Comparison of ENCODE assay signal across 8 mouse cellular contexts in genomic region chr17:34590154-34590987, GRCm38 (mm10). TPM values are rescaled to one million over a fixed set of nuclear protein-coding genes. Genes with fewer than 3 reads are reported as not detected.
DNase-seq lines count a peak whose midpoint lies in the region; ATAC-seq and TF ChIP-seq lines count a peak whose summit lies in the region.

No protein-coding gene starts in this region.

- peaks cover 53% of the 10 kb centered on the region for H3K4me1 ChIP-seq in limb, embryonic 14.5 days (ENCODE audit: control insufficient read depth, insufficient read depth, low read length)
- H3K4me1 ChIP-seq in stomach, embryonic 16.5 days (ENCODE audit: control insufficient read depth, insufficient read depth, low read length) = peaks cover 59% of the 10 kb centered on the region

- H3K27ac ChIP-seq in limb, embryonic 14.5 days (replicated peaks; ENCODE audit: low read depth, low read length) = no peak overlapping the region
- peak overlapping the region; percentile 99 for H3K27ac ChIP-seq in stomach, embryonic 16.5 days (ENCODE audit: low read length)

- TF ChIP-seq POLR2A in limb, embryonic 14.5 days (IDR thresholded peaks at IDR 0.05; ENCODE audit: borderline replicate concordance, extremely low read depth, insufficient read depth, insufficient read length) = no peak

- H3K9me3 ChIP-seq in limb, embryonic 14.5 days (ENCODE audit: control insufficient read depth, low read length) = no peaks in the 10 kb centered on the region
- no peaks in the 10 kb centered on the region for H3K9me3 ChIP-seq in stomach, embryonic 16.5 days (replicated peaks; ENCODE audit: control insufficient read depth, low read length)

- H3K4me3 ChIP-seq in limb, embryonic 14.5 days (replicated peaks; ENCODE audit: low read length) = no peak overlapping the region; the same call in 1 of the 2 replicates
- peak overlapping the region; percentile 25 for H3K4me3 ChIP-seq in stomach, embryonic 16.5 days (replicated peaks; ENCODE audit: low read length)

- ATAC-seq in limb, embryonic 14.5 days (ENCODE audit: low FRiP score, low read depth) = no peak
- ATAC-seq in stomach, embryonic 16.5 days (ENCODE audit: insufficient read depth, low FRiP score) = no peak

- 74% methylated on average over 15 of the region's 15 CpGs for WGBS in limb, embryonic 14.5 days
- 68% methylated on average over 15 of the region's 15 CpGs for WGBS in stomach, embryonic 16.5 days

- peaks cover 16% of the 10 kb centered on the region for H3K36me3 ChIP-seq in limb, embryonic 14.5 days (ENCODE audit: control insufficient read depth, insufficient read depth, low read length)
- H3K36me3 ChIP-seq in stomach, embryonic 16.5 days (ENCODE audit: control insufficient read depth, insufficient read depth, low read length) = peaks cover 6% of the 10 kb centered on the region; the same call in 1 of the 2 replicates

- H3K27me3 ChIP-seq in limb, embryonic 14.5 days (ENCODE audit: control insufficient read depth, insufficient read depth, low read length) = no peaks in the 10 kb centered on the region
- no peaks in the 10 kb centered on the region for H3K27me3 ChIP-seq in stomach, embryonic 16.5 days (ENCODE audit: control insufficient read depth, insufficient read depth, low read length)

- peak overlapping the region; percentile 96 for H3K4me2 ChIP-seq in limb, embryonic 14.5 days (replicated peaks; ENCODE audit: low read depth, low read length, severe bottlenecking)
- H3K4me2 ChIP-seq in stomach, embryonic 16.5 days (ENCODE audit: low read depth, low read length) = peak overlapping the region; percentile 80

- peak; percentile 60 for DNase-seq in cerebellum, adult 9-10 months
- no peak for DNase-seq in cerebellum, postnatal 4 days (ENCODE audit: low spot score in 2 of 2)
- peak; percentile 32 to 38 for DNase-seq in thymus, postnatal 10 days (ENCODE audit: low spot score in 2 of 2)
- no peak for DNase-seq in thymus, postnatal 0 days (ENCODE audit: low spot score)
- no peak for DNase-seq in limb, embryonic 14.5 days (ENCODE audit: low spot score)
- DNase-seq in spleen, postnatal 14 days (ENCODE audit: low spot score in 2 of 2) = no peak
- no peak for DNase-seq in embryo, embryonic 10.5 days (ENCODE audit: low spot score)

- no peak overlapping the region for H3K9ac ChIP-seq in limb, embryonic 14.5 days (ENCODE audit: low read depth, low read length, severe bottlenecking)
- peak overlapping the region; percentile 84 for H3K9ac ChIP-seq in stomach, embryonic 16.5 days (ENCODE audit: low read length)

RNA-seq across cellular contexts. Expression of gene Pbx2, which starts 0.7 kb away (rescaled TPM):
- polyA plus RNA-seq in thymus, postnatal 0 days (2015; fragmentation: Nextera tagmentation; extraction: Ambion mirVana) = 10.4 and 13.3 TPM in 2 replicates
- polyA plus RNA-seq in limb, embryonic 14.5 days (2012; rRNA removed) = 141 and 149 TPM in 2 replicates
- 13.5 and 17.0 TPM in 2 replicates for polyA plus RNA-seq in limb, embryonic 14.5 days (2014; fragmentation: Nextera tagmentation; extraction: Ambion mirVana)
- 6.8 and 8.4 TPM in 2 replicates for polyA plus RNA-seq in stomach, embryonic 16.5 days (2015; fragmentation: Nextera tagmentation; extraction: Ambion mirVana)

RNA-seq across cellular contexts. Expression of gene Gpsm3, which starts 0.8 kb away (rescaled TPM):
- 228 and 241 TPM in 2 replicates for polyA plus RNA-seq in thymus, postnatal 0 days (2015; fragmentation: Nextera tagmentation; extraction: Ambion mirVana)
- 3.7 and 4.0 TPM in 2 replicates for polyA plus RNA-seq in limb, embryonic 14.5 days (2012; rRNA removed)
- 7.6 and 7.9 TPM in 2 replicates for polyA plus RNA-seq in limb, embryonic 14.5 days (2014; fragmentation: Nextera tagmentation; extraction: Ambion mirVana)
- polyA plus RNA-seq in stomach, embryonic 16.5 days (2015; fragmentation: Nextera tagmentation; extraction: Ambion mirVana) = 9.3 and 10.4 TPM in 2 replicates

RNA-seq across cellular contexts. Expression of gene Ager, which starts 7.3 kb away (rescaled TPM):
- polyA plus RNA-seq in thymus, postnatal 0 days (2015; fragmentation: Nextera tagmentation; extraction: Ambion mirVana) = 2.5 and 4.0 TPM in 2 replicates
- 12.2 and 13.2 TPM in 2 replicates for polyA plus RNA-seq in limb, embryonic 14.5 days (2012; rRNA removed)
- 2.1 and 2.9 TPM in 2 replicates for polyA plus RNA-seq in limb, embryonic 14.5 days (2014; fragmentation: Nextera tagmentation; extraction: Ambion mirVana)
- 2.7 and 3.0 TPM in 2 replicates for polyA plus RNA-seq in stomach, embryonic 16.5 days (2015; fragmentation: Nextera tagmentation; extraction: Ambion mirVana)

RNA-seq across cellular contexts. Expression of gene Rnf5, which starts 13.1 kb away (rescaled TPM):
- 135 and 144 TPM in 2 replicates for polyA plus RNA-seq in thymus, postnatal 0 days (2015; fragmentation: Nextera tagmentation; extraction: Ambion mirVana)
- polyA plus RNA-seq in limb, embryonic 14.5 days (2012; rRNA removed) = 103 and 112 TPM in 2 replicates
- polyA plus RNA-seq in limb, embryonic 14.5 days (2014; fragmentation: Nextera tagmentation; extraction: Ambion mirVana) = 79.5 and 83.6 TPM in 2 replicates
- 129 and 141 TPM in 2 replicates for polyA plus RNA-seq in stomach, embryonic 16.5 days (2015; fragmentation: Nextera tagmentation; extraction: Ambion mirVana)

RNA-seq across cellular contexts. Expression of gene Agpat1, which starts 13.7 kb away (rescaled TPM):
- 37.5 and 44.9 TPM in 2 replicates for polyA plus RNA-seq in thymus, postnatal 0 days (2015; fragmentation: Nextera tagmentation; extraction: Ambion mirVana)
- 150 and 223 TPM in 2 replicates for polyA plus RNA-seq in limb, embryonic 14.5 days (2012; rRNA removed)
- 53.3 and 55.4 TPM in 2 replicates for polyA plus RNA-seq in limb, embryonic 14.5 days (2014; fragmentation: Nextera tagmentation; extraction: Ambion mirVana)
- polyA plus RNA-seq in stomach, embryonic 16.5 days (2015; fragmentation: Nextera tagmentation; extraction: Ambion mirVana) = 42.6 TPM in 2 replicates

Comparison
In these comparisons a context has a peak if more than half of its experiments do, and no peak if none do; other contexts are left out.
1. DNase-seq: peak in cerebellum, adult 9-10 months (single experiment) and thymus, postnatal 10 days (2 of 2); none in cerebellum, postnatal 4 days (0 of 2), thymus, postnatal 0 days (single experiment), limb, embryonic 14.5 days (single experiment), spleen, postnatal 14 days (0 of 2) and embryo, embryonic 10.5 days (single experiment).
2. RNA of gene Gpsm3, which starts 0.8 kb away (polyA plus RNA-seq): 228 to 241 TPM in thymus, postnatal 0 days; 9.3 to 10.4 TPM in stomach, embryonic 16.5 days and 3.7 to 7.9 TPM in limb, embryonic 14.5 days; every median in the first group is over 10 times any median in the second.